Mouse (Mus musculus) testis, adult 2 months (tissue): ENCODE measurements around the gene Tuba3a. TPM values are rescaled to one million over a fixed set of nuclear protein-coding genes. Genes with fewer than 3 reads are reported as not detected.

Experiments used
- H3K27ac ChIP-seq: fragments of 200-500 bp; 2 replicates; pipeline ENCODE4 v1.5.1; 2012; ENCODE audit warnings: low read depth, low read length; ENCODE audit not compliant: control insufficient read depth, insufficient read depth
- H3K27me3 ChIP-seq: fragments of 200-500 bp; 2 replicates; pipeline ENCODE4 v1.6.1; 2012; ENCODE audit warnings: mild to moderate bottlenecking, low read length, moderate library complexity; ENCODE audit not compliant: control insufficient read depth, insufficient read depth
- H3K36me3 ChIP-seq: fragments of 200-500 bp; 2 replicates; pipeline ENCODE4 v1.6.1; 2012; ENCODE audit warnings: mild to moderate bottlenecking, low read length; ENCODE audit not compliant: control insufficient read depth, insufficient read depth
- H3K4me1 ChIP-seq: fragments of 200-500 bp; 2 replicates; pipeline ENCODE4 v1.6.1; 2012; ENCODE audit warnings: low read length; ENCODE audit not compliant: control insufficient read depth, insufficient read depth
- H3K4me3 ChIP-seq: fragments of 200-500 bp; 2 replicates; pipeline ENCODE4 v1.5.1; 2012; ENCODE audit warnings: low read depth, mild to moderate bottlenecking, low read length, moderate library complexity, mixed read lengths; ENCODE audit not compliant: control insufficient read depth
- CTCF ChIP-seq: fragments of 200-500 bp; IDR thresholded peaks from 2 replicates; pipeline ENCODE4 v1.5.1; 2012; ENCODE audit warnings: low read depth, mild to moderate bottlenecking, inconsistent platforms, low read length, moderate library complexity; ENCODE audit not compliant: control insufficient read depth, insufficient read depth, insufficient replicate concordance
- POLR2A ChIP-seq: fragments of 200-500 bp; IDR thresholded peaks from 2 replicates; pipeline ENCODE4 v1.6.1; 2012; ENCODE audit warnings: low read depth, mild to moderate bottlenecking, inconsistent platforms, low read length, moderate library complexity; ENCODE audit not compliant: control insufficient read depth
- polyA plus RNA-seq: library from polyadenylated mRNA; depleted of rRNA; stranded (reverse); fragments of >200 nt; gene quantifications from 2 replicates; pipeline ENCODE4 v1.2.3, GENCODE M21; 2012

The Tuba3a gene
- polyA plus RNA-seq, 1 experiment, result 2,638 TPM

- H3K27me3 ChIP-seq, result no peaks in the 10 kb centered on the region
- TF ChIP-seq POLR2A (peak; percentile 52; the same call in 1 of the 2 replicates), CTCF (no peak)
- H3K4me3 ChIP-seq, result peak overlapping the region; percentile 80
- H3K4me1 ChIP-seq, result no peaks in the 10 kb centered on the region
- H3K27ac ChIP-seq, result 0 out of 2 replicates have a peak overlapping the region, but pooled peaks have one; percentile 12
- H3K36me3 ChIP-seq, result no peaks in the 10 kb centered on the region
Measured at GRCm38 (mm10) chr6:125265239-125265638, 20.6 kb downstream of the Tuba3a start.

- no peaks in the 10 kb centered on the region for H3K4me1 ChIP-seq
- H3K36me3 ChIP-seq, result no peaks in the 10 kb centered on the region
- H3K4me3 ChIP-seq, result no peak overlapping the region
- no peak overlapping the region for H3K27ac ChIP-seq
- TF ChIP-seq CTCF, result no peak
- no peak for TF ChIP-seq POLR2A
- H3K27me3 ChIP-seq, result no peaks in the 10 kb centered on the region
Measured at GRCm38 (mm10) chr6:125264219-125264618, 21.6 kb downstream of the Tuba3a start.

- no peak overlapping the region for H3K27ac ChIP-seq
- no peaks in the 10 kb centered on the region for H3K36me3 ChIP-seq
- no peaks in the 10 kb centered on the region for H3K27me3 ChIP-seq
- H3K4me1 ChIP-seq, result no peaks in the 10 kb centered on the region
- TF ChIP-seq CTCF (no peak), POLR2A (no peak)
- H3K4me3 ChIP-seq, result no peak overlapping the region
Measured at GRCm38 (mm10) chr6:125260006-125260555, 25.8 kb downstream of the Tuba3a start.

GRCm38 (mm10) chr6:125256222-125256966 is 29.4 kb downstream of the Tuba3a start:
- Histone ChIP-seq H3K36me3 (no peaks in the 10 kb centered on the region), H3K4me3 (no peak overlapping the region), H3K4me1 (no peaks in the 10 kb centered on the region), H3K27ac (no peak overlapping the region), H3K27me3 (no peaks in the 10 kb centered on the region)
- TF ChIP-seq CTCF, result no peak
- no peak for TF ChIP-seq POLR2A

- Histone ChIP-seq H3K4me3 (no peak overlapping the region), H3K27ac (no peak overlapping the region), H3K27me3 (no peaks in the 10 kb centered on the region), H3K36me3 (no peaks in the 10 kb centered on the region), H3K4me1 (no peaks in the 10 kb centered on the region)
- TF ChIP-seq CTCF (no peak), POLR2A (no peak)
Measured at GRCm38 (mm10) chr6:125255516-125256044, 30.3 kb downstream of the Tuba3a start.

- H3K27ac ChIP-seq, result no peak overlapping the region
- TF ChIP-seq CTCF, result no peak
- no peak for TF ChIP-seq POLR2A
- no peaks in the 10 kb centered on the region for H3K36me3 ChIP-seq
- H3K4me3 ChIP-seq, result no peak overlapping the region
- H3K4me1 ChIP-seq, result no peaks in the 10 kb centered on the region
- H3K27me3 ChIP-seq, result no peaks in the 10 kb centered on the region
Measured at GRCm38 (mm10) chr6:125253863-125254715, 31.8 kb downstream of the Tuba3a start.

GRCm38 (mm10) chr6:125252711-125253110 is 33.1 kb downstream of the Tuba3a start:
- Histone ChIP-seq H3K4me3 (no peak overlapping the region), H3K4me1 (no peaks in the 10 kb centered on the region), H3K27me3 (no peaks in the 10 kb centered on the region), H3K27ac (no peak overlapping the region), H3K36me3 (no peaks in the 10 kb centered on the region)
- no peak for TF ChIP-seq POLR2A
- no peak for TF ChIP-seq CTCF
